Mouse (Mus musculus): Measurements from ENCODE around the gene G6pdx.

GRCm38 (mm10) chrX:74424443-74424842 lies 4.6 kb downstream of the G6pdx start:
- TF ChIP-seq CTCF (IDR thresholded peaks at IDR 0.05; ENCODE audit: extremely low read depth, insufficient read depth, low read length) = no peak
- TF ChIP-seq POLR2A (IDR thresholded peaks at IDR 0.05; ENCODE audit: extremely low read depth, insufficient read depth, low read length) = no peak
